Mouse (Mus musculus) left cerebral cortex, postnatal 4 days (tissue): Measurements from ENCODE around the gene Slc25a17. TPM values are rescaled to one million over a fixed set of nuclear protein-coding genes. Genes with fewer than 3 reads are reported as not detected.

Source experiments
- DNase-seq: peaks from one replicate; pipeline ENCODE4 v3.0.0-alpha.2; 2022
- intact Hi-C: fragments of 180-260 bp; cut with DNase I; formaldehyde crosslinking; loops from one replicate; pipeline ENCODE4 v1.15.1; 2025
- total RNA-seq, 2 experiments: library from RNA; stranded (reverse); gene quantifications; 2 replicates each; pipeline ENCODE4 v1.2.3; 2021

The Slc25a17 gene
- 10 to 100 TPM; 71.9 to 72.3 TPM for total RNA-seq

DNA sequence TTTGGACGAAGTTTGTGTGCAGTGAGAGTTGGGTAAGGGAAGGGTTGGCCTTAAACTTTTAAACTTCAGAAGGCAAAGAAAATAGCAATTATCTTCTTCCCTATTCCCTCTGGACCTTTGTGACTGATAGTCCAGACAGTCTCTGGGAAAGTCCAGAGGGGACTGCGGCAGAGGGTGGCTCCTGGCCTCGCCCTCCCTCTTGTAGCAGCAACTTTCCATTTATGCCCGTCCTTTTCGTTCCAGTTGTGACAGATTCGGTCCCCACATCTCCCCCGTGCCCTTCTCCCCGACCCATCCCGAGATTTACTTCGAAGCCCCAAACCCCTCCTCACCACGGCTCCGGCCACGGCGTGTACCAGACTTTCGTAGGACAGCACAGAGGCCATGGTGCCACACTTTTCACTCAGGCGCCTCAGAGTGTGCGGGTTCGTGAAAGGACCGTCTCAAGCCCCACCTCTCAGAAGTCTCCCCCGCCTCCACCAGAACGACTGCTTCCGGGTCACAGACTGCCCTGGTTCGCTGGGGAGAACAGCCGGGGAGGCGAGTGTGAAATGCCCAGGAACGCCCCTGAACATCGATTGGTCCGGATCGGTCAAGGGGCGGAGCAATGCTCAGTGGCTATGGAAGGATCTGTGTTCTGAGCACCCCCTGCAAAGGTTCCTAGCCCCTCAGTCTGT, at the start of gene Slc25a17:
Gene Slc25a17, minus strand, starts transcription at position 468 of the 677 bp plus-strand sequence.
- intact Hi-C loops: no loop called here
- DNase-seq: peak; percentile 96

DNA sequence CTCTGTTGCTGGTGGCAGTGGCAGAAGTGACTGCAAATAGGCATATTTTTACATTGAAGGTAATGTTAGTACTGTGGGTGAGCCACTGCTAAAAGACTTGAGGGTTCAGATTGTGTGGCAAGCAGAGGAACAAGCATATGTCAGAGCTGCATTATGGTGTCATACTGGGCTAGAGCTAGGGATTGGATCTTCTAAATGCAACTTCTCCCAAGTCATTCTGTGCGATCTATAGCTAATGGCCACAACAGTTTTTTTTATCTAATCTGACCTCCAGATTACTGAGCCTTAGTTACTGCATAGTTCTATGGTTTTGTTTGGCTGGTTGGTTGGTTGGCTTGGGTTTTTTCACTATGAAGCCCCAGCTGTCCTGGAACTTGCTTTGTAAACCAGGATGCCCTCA, 47.6 kb upstream of the Slc25a17 start, which contains the start of gene Dnajb7:
Gene Dnajb7, minus strand, starts transcription at position 101 of the 400 bp plus-strand sequence.
- intact Hi-C loops: no loop called here
- no peak for DNase-seq

DNA sequence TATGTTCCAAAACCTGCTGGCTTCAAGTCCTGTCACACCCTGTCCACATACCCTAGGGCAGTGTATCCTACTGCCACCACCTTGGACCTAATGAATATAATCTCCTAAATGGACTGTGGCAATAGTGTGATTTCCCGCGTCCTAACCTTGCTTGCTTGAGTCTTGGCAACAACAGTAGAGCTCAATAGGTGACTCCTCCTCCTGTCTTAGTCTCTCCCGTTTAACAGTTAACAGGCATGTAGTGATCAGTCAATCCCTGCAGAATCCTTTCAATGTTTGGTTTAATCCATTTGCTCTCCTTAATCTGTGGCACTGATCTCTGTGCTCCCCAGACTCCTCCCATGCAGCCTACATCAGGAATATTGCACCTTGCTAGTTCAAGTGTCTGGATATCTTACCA, 44.4 kb upstream of the Slc25a17 start:
- intact Hi-C loops: no loop called here

DNA sequence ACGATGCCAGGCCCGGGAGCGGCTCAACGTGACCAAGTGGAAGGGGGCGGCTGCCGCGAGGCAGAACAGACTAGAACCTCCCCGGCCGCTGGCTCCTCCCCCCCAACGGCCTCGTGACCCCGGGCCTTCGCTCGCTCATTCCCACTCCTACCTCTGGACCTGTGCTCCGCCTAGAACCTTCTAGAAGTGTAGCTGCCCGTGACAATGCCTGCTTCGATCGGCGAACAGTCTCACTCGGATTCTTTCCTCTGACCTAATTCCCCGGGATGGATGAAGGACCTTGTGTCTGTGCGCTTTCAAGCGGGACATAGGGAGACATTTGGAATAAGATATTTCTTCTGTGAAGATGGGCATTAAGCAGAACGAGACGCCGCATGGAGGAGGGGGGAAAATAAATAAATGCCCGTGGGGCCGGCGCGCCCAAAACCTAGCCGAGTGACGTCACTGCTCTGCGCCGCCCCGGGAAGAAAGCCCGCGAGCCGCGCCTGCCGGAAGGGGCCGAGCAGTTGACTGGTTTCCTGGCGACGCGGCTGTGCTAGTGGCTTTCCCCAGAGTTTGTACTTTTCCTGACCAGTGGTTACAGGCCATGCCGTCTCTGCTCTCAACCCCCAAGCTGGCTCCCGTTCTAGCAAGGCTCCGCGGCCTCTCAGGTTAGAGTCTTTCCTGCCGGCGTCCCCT, 39.2 kb upstream of the Slc25a17 start, which contains the start of the genes St13 and Xpnpep3:
Gene St13, minus strand, starts transcription at position 440 of the 678 bp plus-strand sequence.
Gene Xpnpep3, plus strand, starts transcription at position 501 of the 678 bp plus-strand sequence.
- intact Hi-C loops: no loop called here
- DNase-seq: peak; percentile 98

More for the DNA sequence above, 44.4 kb upstream of the Slc25a17 start:
- DNase-seq: no peak

- intact Hi-C loops: no loop called here
- DNase-seq: no peak
These were observed 38.7 kb upstream of the Slc25a17 start for GRCm38 (mm10) chr15:81399297-81399637.

DNA sequence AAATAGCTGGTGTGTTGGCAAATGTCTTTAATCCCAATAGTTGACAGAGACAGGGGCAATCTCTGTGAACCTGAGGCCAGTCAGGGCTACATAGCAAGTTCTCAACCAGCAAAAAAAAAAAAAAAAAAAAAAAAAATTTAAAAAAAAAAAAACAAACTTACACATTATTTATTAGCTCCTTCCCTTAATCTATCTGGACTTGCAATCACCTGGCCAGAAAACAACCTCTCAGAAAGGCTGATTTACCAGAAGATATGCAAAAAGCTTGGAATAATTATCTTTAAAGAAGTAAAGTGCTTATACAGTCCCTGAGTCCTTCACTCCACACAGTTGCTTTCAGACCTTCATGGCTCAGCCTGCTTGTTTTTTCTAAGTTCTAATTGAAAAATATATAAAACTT, 37.6 kb upstream of the Slc25a17 start:
- intact Hi-C loops: no loop called here

DNA sequence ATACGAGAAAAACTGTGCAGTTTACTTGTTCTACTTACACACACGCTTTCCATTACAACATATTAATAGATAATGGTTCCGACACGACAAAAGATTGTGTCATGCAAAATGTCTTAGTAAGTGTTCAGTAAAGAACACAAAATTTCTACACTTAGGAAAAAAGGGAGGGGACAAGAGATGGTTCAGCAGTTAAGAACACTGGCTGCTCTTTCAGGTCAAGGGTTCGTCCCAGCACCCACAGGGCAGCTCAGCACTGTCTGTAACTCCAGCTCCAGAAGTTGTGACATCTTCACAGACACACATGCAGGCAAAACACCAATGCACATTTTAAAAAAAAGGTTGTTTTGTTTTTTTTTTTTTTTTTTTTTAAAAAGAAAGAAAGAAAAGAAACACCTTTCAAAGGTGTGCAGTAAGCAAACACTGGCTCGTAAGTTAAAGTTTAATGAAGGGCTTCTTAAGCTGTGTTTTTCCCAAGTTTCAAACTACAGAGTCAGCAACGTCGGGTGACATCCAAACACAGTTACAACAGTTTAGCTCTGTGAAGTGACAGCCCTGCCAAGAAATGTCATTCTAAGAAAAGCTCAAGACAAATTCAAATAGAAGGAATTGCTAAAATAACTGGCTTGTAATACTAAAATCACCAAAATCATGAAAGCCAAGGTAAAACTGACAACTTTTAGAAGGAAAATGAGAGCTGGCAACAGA, 33.8 kb upstream of the Slc25a17 start:
- no peak for DNase-seq
- intact Hi-C loops: no loop called here

More for the DNA sequence above, 37.6 kb upstream of the Slc25a17 start:
- DNase-seq: no peak

- DNase-seq: peak; percentile 9
- intact Hi-C loops: no loop called here
These were observed 32.4 kb upstream of the Slc25a17 start for GRCm38 (mm10) chr15:81392997-81393396.

GRCm38 (mm10) chr15:81386327-81386726, 25.7 kb upstream of the Slc25a17 start:
- intact Hi-C loops: no loop called here
- no peak for DNase-seq

GRCm38 (mm10) chr15:81378845-81379244, 18.2 kb upstream of the Slc25a17 start:
- intact Hi-C loops: no loop called here

DNA sequence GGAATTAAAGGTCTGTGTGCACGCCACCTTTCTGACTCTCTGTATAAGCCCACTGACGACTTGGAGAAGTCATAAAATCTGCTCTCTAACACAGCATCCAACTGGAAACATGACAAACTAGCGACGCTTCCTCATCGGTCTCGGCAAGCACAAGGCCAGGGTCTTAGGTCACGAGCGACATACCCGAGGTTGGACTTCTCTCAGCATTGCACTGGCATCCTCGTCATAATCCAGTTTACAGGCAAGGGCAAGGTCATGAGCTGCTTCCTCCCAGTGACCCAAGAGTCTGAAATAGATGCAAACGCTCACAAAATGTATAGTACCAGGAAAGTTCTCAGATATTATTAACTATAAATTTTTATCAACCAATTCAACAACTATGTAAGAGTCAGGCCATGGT, 14.0 kb upstream of the Slc25a17 start:
- intact Hi-C loops: no loop called here
- DNase-seq: no peak

More at GRCm38 (mm10) chr15:81378845-81379244, 18.2 kb upstream of the Slc25a17 start:
- no peak for DNase-seq

DNA sequence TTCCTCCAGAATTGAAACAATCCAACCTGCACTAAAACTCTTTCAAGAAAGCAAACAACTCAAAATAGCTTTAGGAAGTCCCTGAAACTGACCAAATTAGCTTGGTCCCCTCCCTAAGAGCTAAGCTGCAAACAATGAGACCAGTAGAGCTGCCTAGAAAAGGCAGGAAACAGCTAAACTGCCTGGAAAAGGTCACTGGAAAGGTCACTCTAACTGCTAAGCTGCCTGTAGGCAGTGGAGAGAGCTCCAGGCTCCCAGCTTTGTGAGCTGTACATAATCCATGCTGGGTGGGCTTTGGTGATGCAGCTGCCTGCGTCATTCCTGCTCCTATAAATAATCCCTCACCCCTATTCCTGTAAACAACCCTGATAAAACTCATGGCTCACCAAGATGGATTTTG, 9.7 kb upstream of the Slc25a17 start:
- intact Hi-C loops: no loop called here
- no peak for DNase-seq

DNA sequence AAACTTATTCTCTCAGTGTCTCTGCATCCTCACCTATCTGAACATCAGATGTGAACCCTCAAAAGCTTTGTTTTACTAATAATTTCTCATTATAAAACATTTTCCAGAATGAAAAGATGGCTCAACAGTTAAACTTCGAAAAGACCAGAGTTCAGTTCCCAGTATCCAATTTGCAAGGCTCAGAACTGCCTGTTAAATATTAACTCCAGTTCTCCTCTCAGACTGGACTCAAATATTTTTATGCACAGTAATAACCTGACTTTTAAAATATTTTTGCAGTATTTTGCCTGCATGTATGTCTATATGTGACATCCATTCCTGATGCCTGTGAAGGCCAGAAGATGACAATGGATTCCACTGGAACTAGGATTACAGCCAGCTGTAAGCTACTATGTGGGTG, 8.0 kb upstream of the Slc25a17 start:
- DNase-seq: no peak
- intact Hi-C loops: loop anchor here (5.0 kb wide), 1 partner anchor 264 kb away; no protein-coding TSS in a partner anchor

- DNase-seq: no peak
- intact Hi-C loops: loop anchor here (5.0 kb wide), 1 partner anchor 266 kb away; no protein-coding TSS in a partner anchor
These were observed 5.6 kb upstream of the Slc25a17 start for GRCm38 (mm10) chr15:81366241-81366640.

DNA sequence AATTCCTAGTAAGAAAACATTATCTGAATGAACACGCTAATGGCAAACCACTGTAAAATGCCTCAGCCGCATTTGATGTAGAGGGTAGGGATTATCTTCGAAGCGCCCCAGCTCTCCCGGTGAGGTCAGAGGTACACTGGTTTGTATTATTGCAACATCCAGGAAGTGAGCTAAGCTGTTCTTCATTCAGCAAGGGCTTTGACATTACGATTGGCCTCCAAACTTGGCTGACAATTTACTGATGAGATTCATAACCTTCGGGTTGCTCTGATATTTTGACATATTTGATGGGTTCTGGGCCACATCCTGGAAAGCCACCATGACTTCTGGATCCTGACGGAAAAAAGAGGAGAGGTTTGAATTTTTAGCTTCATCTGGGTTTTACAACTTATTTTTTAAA, 4.6 kb upstream of the Slc25a17 start:
- no peak for DNase-seq
- intact Hi-C loops: loop anchor here (5.0 kb wide), 1 partner anchor 267 kb away; no protein-coding TSS in a partner anchor

DNA sequence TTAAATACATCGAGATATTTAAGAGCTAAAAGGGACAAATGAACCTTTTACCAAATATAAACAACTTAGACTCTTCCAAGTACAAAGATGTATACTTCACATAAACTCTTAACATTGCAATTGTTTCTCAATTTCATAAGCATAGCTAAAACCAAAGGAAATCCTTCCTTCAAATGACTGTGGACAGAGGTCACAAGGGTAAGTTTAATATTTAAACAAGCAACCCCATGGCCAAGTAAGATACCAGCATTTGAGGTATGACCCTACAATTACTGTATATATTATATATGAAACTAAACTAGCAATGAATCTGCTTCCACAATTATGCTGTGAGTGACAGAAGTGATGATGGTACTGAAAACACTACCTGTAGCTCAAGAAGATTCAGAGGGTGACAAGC, 3.7 kb upstream of the Slc25a17 start:
- intact Hi-C loops: no loop called here
- no peak for DNase-seq

GRCm38 (mm10) chr15:81362501-81362900, 1.9 kb upstream of the Slc25a17 start:
- intact Hi-C loops: no loop called here
- DNase-seq: no peak

DNA sequence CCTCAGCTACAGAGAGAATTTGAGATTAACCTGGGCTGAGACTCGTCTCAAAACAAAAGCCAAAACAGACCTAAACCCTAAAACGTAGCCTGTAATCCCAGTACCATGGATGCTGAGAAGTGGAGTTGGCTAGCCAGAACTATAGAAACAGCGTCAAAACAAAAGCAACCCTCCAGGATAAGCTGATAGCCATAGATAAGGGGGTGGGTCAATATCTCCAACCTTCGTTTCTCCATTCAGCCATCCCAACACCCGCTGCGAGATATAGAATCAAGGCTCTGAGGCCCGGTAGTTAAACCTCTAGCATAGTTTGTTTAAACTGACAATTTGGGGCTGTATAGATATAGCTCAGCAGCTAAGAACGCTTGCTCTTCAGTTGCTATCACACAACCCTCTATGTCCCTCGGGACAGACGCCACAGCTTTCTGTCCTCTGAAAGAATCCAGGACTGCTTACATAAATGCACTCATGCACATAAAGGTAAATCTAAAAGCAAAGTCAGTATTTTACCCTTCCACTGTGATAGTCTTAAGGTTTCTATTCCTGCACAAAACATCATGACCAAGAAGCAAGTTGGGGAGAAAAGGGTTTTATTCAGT, 904 bp upstream of the Slc25a17 start:
- no peak for DNase-seq

DNA sequence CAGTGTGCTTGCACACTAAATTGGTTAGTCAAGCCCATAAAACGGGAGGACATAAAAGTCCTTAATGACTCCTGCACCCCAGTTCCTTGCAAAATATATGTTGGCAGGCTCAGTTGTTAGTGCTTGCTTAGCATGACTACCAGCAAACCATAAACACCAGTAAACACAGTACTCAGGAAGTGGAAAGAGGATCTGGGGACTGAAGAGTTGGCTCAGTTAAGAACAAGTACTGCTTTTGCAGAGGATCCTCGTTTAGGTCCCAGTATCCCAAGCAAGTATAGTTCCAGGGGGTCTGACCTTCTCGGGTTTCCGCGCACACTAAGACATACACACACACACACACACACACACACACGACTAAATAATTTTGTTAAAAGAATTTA, 401 bp upstream of the Slc25a17 start:
- no peak for DNase-seq
- intact Hi-C loops: no loop called here

More for the DNA sequence above, 904 bp upstream of the Slc25a17 start:
- intact Hi-C loops: no loop called here

DNA sequence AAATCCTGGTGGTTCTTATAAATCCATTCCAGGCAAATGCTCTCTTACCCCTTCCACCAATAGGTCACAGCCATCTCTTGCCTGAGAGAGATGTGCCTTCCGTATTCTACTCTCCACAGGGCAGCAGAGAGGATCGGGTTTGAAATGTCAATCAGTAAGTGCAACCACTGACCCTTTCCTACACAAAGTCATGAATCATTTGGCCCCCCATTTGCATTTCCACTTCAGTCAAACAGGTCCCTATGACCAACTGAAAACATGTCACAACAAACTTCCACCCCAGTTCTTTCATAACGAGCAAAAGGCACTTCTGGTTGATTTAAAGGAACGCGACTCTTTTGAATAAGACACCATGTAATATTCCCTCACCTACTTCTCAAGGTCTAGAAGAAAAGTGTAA, 1.2 kb downstream of the Slc25a17 start:
- no peak for DNase-seq
- intact Hi-C loops: no loop called here

- intact Hi-C loops: no loop called here
- no peak for DNase-seq
These were observed 1.7 kb downstream of the Slc25a17 start for GRCm38 (mm10) chr15:81358943-81359342.
